Mouse (Mus musculus) CH12.LX (cell line): ENCODE measurements around the gene Clec11a. TPM values are rescaled to one million over a fixed set of nuclear protein-coding genes. Genes with fewer than 3 reads are reported as not detected.

Source experiments
- DNase-seq: peaks from one replicate; pipeline ENCODE4 v3.0.0-alpha.2; 2013; ENCODE audit errors: extremely low read depth
- H3K27ac ChIP-seq: 2 replicates; pipeline ENCODE4 v1.5.1; 2012; ENCODE audit warnings: low read depth, mild to moderate bottlenecking, control low read depth, moderate library complexity; ENCODE audit not compliant: insufficient read depth
- H3K27me3 ChIP-seq: replicated peaks from 2 replicates; pipeline ENCODE3; 2012; ENCODE audit warnings: inconsistent platforms
- H3K36me3 ChIP-seq, 2 experiments: replicated peaks in 1 of 2; 2 replicates each; pipeline versions ENCODE3 to v1.6.1; 2012; ENCODE audit warnings: inconsistent platforms in 1 of 2, low read length in 1 of 2, mild to moderate bottlenecking in 1 of 2, mixed read lengths in 1 of 2, moderate library complexity in 1 of 2; ENCODE audit not compliant: control insufficient read depth in 1 of 2, insufficient read depth in 1 of 2
- H3K4me1 ChIP-seq, 2 experiments: 2 replicates each; pipeline ENCODE4 v1.6.1; 2012; ENCODE audit warnings: inconsistent platforms in 1 of 2, moderate library complexity in 1 of 2; ENCODE audit not compliant: insufficient read depth in 2 of 2, control insufficient read depth in 1 of 2
- H3K4me2 ChIP-seq: 2 replicates; pipeline ENCODE4 v1.6.1; 2012; ENCODE audit warnings: low read depth, mild to moderate bottlenecking, control low read depth; ENCODE audit not compliant: poor library complexity, insufficient read depth, severe bottlenecking
- H3K4me3 ChIP-seq, 3 experiments: fragments of 150-350 bp in 1 of 3; sonication (generic) in 1 of 3; replicated peaks in 1 of 3; 2 replicates each; pipeline versions ENCODE3 to v1.5.1; 2011 to 2012; ENCODE audit warnings: low read depth in 2 of 3, low read length in 2 of 3, mild to moderate bottlenecking in 2 of 3, moderate library complexity in 2 of 3, control low read depth in 1 of 3, improper control_type of control experiment in 1 of 3, inconsistent platforms in 1 of 3, mixed read lengths in 1 of 3; ENCODE audit not compliant: poor library complexity in 1 of 3
- H3K79me2 ChIP-seq: replicated peaks from 2 replicates; pipeline ENCODE4 v1.6.1; 2012; ENCODE audit warnings: mild to moderate bottlenecking, moderate library complexity; ENCODE audit not compliant: control insufficient read depth, poor library complexity, insufficient read depth, severe bottlenecking; ENCODE audit errors: extremely low read depth
- H3K9ac ChIP-seq: 2 replicates; pipeline ENCODE4 v1.6.1; 2012; ENCODE audit warnings: low read depth, mild to moderate bottlenecking, control low read depth, moderate library complexity; ENCODE audit not compliant: insufficient read depth
- H3K9me3 ChIP-seq: replicated peaks from 2 replicates; pipeline ENCODE3; 2012; ENCODE audit warnings: low read length, inconsistent platforms, mixed read lengths
- BHLHE40 ChIP-seq: IDR thresholded peaks from 2 replicates; pipeline ENCODE4 v1.6.1; 2011; ENCODE audit warnings: mild to moderate bottlenecking, low read depth, low read length, improper control_type of control experiment
- CHD1 ChIP-seq: IDR thresholded peaks from 2 replicates; pipeline ENCODE4 v1.6.1; 2012; ENCODE audit warnings: low read depth, low read length, improper control_type of control experiment, inconsistent platforms
- CHD2 ChIP-seq: IDR thresholded peaks from 2 replicates; pipeline ENCODE4 v1.6.1; 2011; ENCODE audit warnings: low read length, improper control_type of control experiment
- CTCF ChIP-seq, 2 experiments: IDR thresholded peaks in 1 of 2; conservative IDR thresholded peaks in 1 of 2; 2 replicates each; pipeline ENCODE4 v1.5.1; 2011 to 2012; ENCODE audit warnings: low read depth in 2 of 2, low read length in 2 of 2, improper control_type of control experiment in 1 of 2, inconsistent platforms in 1 of 2, mild to moderate bottlenecking in 1 of 2, moderate library complexity in 1 of 2
- E2F4 ChIP-seq: IDR thresholded peaks from 2 replicates; pipeline ENCODE4 v1.6.1; 2011; ENCODE audit warnings: low read depth, low read length, improper control_type of control experiment; ENCODE audit not compliant: insufficient replicate concordance
- ELF1 ChIP-seq: IDR thresholded peaks from 2 replicates; pipeline ENCODE4 v1.6.1; 2014; ENCODE audit warnings: low read depth, mild to moderate bottlenecking, inconsistent platforms, low read length, improper control_type of control experiment
- EP300 ChIP-seq: IDR thresholded peaks from 2 replicates; pipeline ENCODE4 v1.6.1; 2011; ENCODE audit warnings: low read length, improper control_type of control experiment
- ETS1 ChIP-seq: conservative IDR thresholded peaks from 2 replicates; pipeline ENCODE4 v1.6.1; 2012; ENCODE audit warnings: low read depth, mild to moderate bottlenecking, inconsistent platforms, low read length, improper control_type of control experiment, moderate library complexity
- GABPA ChIP-seq: IDR thresholded peaks from 2 replicates; pipeline ENCODE4 v1.6.1; 2012; ENCODE audit warnings: low read depth, low read length, improper control_type of control experiment, inconsistent platforms; ENCODE audit not compliant: insufficient replicate concordance
- HCFC1 ChIP-seq: IDR thresholded peaks from 2 replicates; pipeline ENCODE4 v1.6.1; 2012; ENCODE audit warnings: low read depth, mild to moderate bottlenecking, inconsistent platforms, low read length, improper control_type of control experiment
- IRF4 ChIP-seq: IDR thresholded peaks from 2 replicates; pipeline ENCODE4 v1.6.1; 2014; ENCODE audit warnings: low read depth, mild to moderate bottlenecking, inconsistent platforms, low read length, improper control_type of control experiment
- JUN ChIP-seq: IDR thresholded peaks from 2 replicates; pipeline ENCODE4 v1.6.1; 2011; ENCODE audit warnings: low read depth, mild to moderate bottlenecking, low read length, improper control_type of control experiment, moderate library complexity; ENCODE audit not compliant: insufficient read depth
- JUND ChIP-seq: conservative IDR thresholded peaks from 2 replicates; pipeline ENCODE4 v1.6.1; 2011; ENCODE audit warnings: low read depth, low read length, improper control_type of control experiment
- KAT2A ChIP-seq: IDR thresholded peaks from 2 replicates; pipeline ENCODE4 v1.6.1; 2012; ENCODE audit warnings: low read length, improper control_type of control experiment, inconsistent platforms; ENCODE audit not compliant: insufficient replicate concordance
- MAFK ChIP-seq: IDR thresholded peaks from 2 replicates; pipeline ENCODE4 v1.6.1; 2011; ENCODE audit warnings: low read length, improper control_type of control experiment; ENCODE audit not compliant: insufficient replicate concordance
- MAX ChIP-seq: IDR thresholded peaks from 2 replicates; pipeline ENCODE4 v1.6.1; 2011; ENCODE audit warnings: low read length, improper control_type of control experiment
- MAZ ChIP-seq: IDR thresholded peaks from 2 replicates; pipeline ENCODE4 v1.6.1; 2012; ENCODE audit warnings: low read depth, mild to moderate bottlenecking, inconsistent platforms, low read length, improper control_type of control experiment, moderate library complexity
- MEF2A ChIP-seq: IDR thresholded peaks from 2 replicates; pipeline ENCODE4 v1.6.1; 2014; ENCODE audit warnings: low read depth, mild to moderate bottlenecking, inconsistent platforms, low read length, improper control_type of control experiment, borderline replicate concordance
- MXI1 ChIP-seq: IDR thresholded peaks from 2 replicates; pipeline ENCODE4 v1.6.1; 2011; ENCODE audit warnings: mild to moderate bottlenecking, low read depth, low read length, improper control_type of control experiment
- MYC ChIP-seq: IDR thresholded peaks from 2 replicates; pipeline ENCODE4 v1.6.1; 2011; ENCODE audit warnings: low read depth, mild to moderate bottlenecking, improper control_type of control experiment, low read length
- NELFE ChIP-seq: IDR thresholded peaks from 2 replicates; pipeline ENCODE4 v1.6.1; 2011; ENCODE audit warnings: low read depth, low read length, improper control_type of control experiment
- NRF1 ChIP-seq: IDR thresholded peaks from 2 replicates; pipeline ENCODE4 v1.6.1; 2014; ENCODE audit warnings: low read depth, mild to moderate bottlenecking, inconsistent platforms, low read length, improper control_type of control experiment, moderate library complexity
- PAX5 ChIP-seq: IDR thresholded peaks from 2 replicates; pipeline ENCODE4 v1.6.1; 2012; ENCODE audit warnings: low read length, inconsistent platforms, mixed read lengths
- POLR2A ChIP-seq: IDR thresholded peaks from 2 replicates; pipeline ENCODE4 v1.6.1; 2011; ENCODE audit warnings: low read depth, mild to moderate bottlenecking, improper control_type of control experiment, low read length
- POLR2AphosphoS2 ChIP-seq: IDR thresholded peaks from 2 replicates; pipeline ENCODE4 v1.6.1; 2011; ENCODE audit warnings: low read depth, low read length, improper control_type of control experiment
- RAD21 ChIP-seq: IDR thresholded peaks from 2 replicates; pipeline ENCODE4 v1.6.1; 2011; ENCODE audit warnings: low read depth, mild to moderate bottlenecking, low read length, improper control_type of control experiment, moderate library complexity
- RCOR1 ChIP-seq: conservative IDR thresholded peaks from 2 replicates; pipeline ENCODE4 v1.6.1; 2012; ENCODE audit warnings: low read depth, mild to moderate bottlenecking, inconsistent platforms, low read length, improper control_type of control experiment
- SIN3A ChIP-seq: IDR thresholded peaks from 2 replicates; pipeline ENCODE4 v1.6.1; 2012; ENCODE audit warnings: low read length, improper control_type of control experiment, inconsistent platforms
- SMC3 ChIP-seq: IDR thresholded peaks from 2 replicates; pipeline ENCODE4 v1.6.1; 2011; ENCODE audit warnings: low read depth, low read length, improper control_type of control experiment
- TBP ChIP-seq: conservative IDR thresholded peaks from 2 replicates; pipeline ENCODE4 v1.6.1; 2011; ENCODE audit warnings: low read depth, low read length, improper control_type of control experiment
- TCF12 ChIP-seq: IDR thresholded peaks from 2 replicates; pipeline ENCODE4 v1.6.1; 2014; ENCODE audit warnings: low read depth, mild to moderate bottlenecking, inconsistent platforms, low read length, improper control_type of control experiment
- UBTF ChIP-seq: IDR thresholded peaks from 2 replicates; pipeline ENCODE4 v1.6.1; 2012; ENCODE audit warnings: low read depth, mild to moderate bottlenecking, inconsistent platforms, low read length, improper control_type of control experiment, moderate library complexity
- USF1 ChIP-seq: IDR thresholded peaks from 2 replicates; pipeline ENCODE4 v1.6.1; 2014; ENCODE audit warnings: low read depth, mild to moderate bottlenecking, inconsistent platforms, low read length, improper control_type of control experiment
- USF2 ChIP-seq: conservative IDR thresholded peaks from 2 replicates; pipeline ENCODE4 v1.6.1; 2011; ENCODE audit warnings: low read depth, low read length, improper control_type of control experiment
- ZC3H11A ChIP-seq: IDR thresholded peaks from 2 replicates; pipeline ENCODE4 v1.6.1; 2012; ENCODE audit warnings: low read depth, mild to moderate bottlenecking, inconsistent platforms, low read length, improper control_type of control experiment
- ZKSCAN1 ChIP-seq: IDR thresholded peaks from 2 replicates; pipeline ENCODE4 v1.6.1; 2012; ENCODE audit warnings: low read depth, inconsistent platforms, low read length, improper control_type of control experiment, borderline replicate concordance
- ZMIZ1 ChIP-seq: IDR thresholded peaks from 2 replicates; pipeline ENCODE4 v1.6.1; 2012; ENCODE audit warnings: low read depth, mild to moderate bottlenecking, inconsistent platforms, low read length, improper control_type of control experiment
- ZNF384 ChIP-seq: IDR thresholded peaks from 2 replicates; pipeline ENCODE4 v1.6.1; 2012; ENCODE audit warnings: low read depth, low read length, improper control_type of control experiment, inconsistent platforms
- dilution Hi-C: fragments of 300-500 bp; cut with MboI; formaldehyde crosslinking; loops from 2 replicates; pipeline ENCODE4 v1.14.3; 2020; ENCODE audit warnings: low sequenced_read_pairs; ENCODE audit not compliant: extremely low pct_unique_long_range_greater_than_20kb, extremely low pct_ligation_motif_present
- in situ Hi-C: fragments of 300-500 bp; cut with MboI; formaldehyde crosslinking; loops from 3 replicates; pipeline ENCODE4 v1.14.3; 2019; ENCODE audit warnings: low sequenced_read_pairs, low pct_ligation_motif_present, low pct_unique_long_range_greater_than_20kb, mixed read lengths
- polyA plus RNA-seq: library from polyadenylated mRNA; unstranded; fragments of >175 nt; gene quantifications from 2 replicates; pipeline ENCODE4 v1.2.1, GENCODE M21; 2012; ENCODE audit warnings: low read depth; ENCODE audit not compliant: insufficient read length
- total RNA-seq, 2 experiments: library from RNA; depleted of rRNA; stranded (reverse); fragments of 300-350 nt in 1 of 2; fragments of >200 nt in 1 of 2; gene quantifications; 2 replicates each; pipeline ENCODE4 v1.2.3; 2012 to 2014

Gene Clec11a
- total and polyA plus RNA-seq, 3 experiments: 0.46 to 0.89 (median 0.53) TPM

DNA sequence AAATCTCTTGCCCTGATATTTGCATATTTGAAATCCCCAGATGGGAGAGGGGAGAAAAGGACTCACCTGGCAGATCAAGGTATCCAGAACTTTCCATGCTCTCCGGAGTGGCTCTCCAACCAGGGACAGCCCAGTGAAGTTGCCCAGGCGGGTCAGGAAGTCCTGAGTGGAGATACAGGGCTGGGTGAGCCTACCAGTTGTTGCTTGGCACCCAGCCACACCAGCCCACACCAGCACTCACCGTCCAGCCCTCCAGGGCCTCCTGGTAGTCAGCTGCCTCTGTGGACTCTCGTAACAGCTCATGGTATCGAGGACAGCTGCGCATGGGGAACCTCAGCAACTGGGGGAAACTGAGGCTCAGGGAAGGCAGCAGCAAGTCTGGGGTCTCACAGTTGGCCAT, 51.8 kb downstream of the Clec11a start:
- H3K36me3 ChIP-seq: peaks cover 23 to 34% of the 10 kb centered on the region in 2 experiments
- dilution Hi-C loops (no loop called here), in situ Hi-C loops (no loop called here)
- H3K27ac ChIP-seq: no peak overlapping the region
- DNase-seq: peak; percentile 34
- peaks cover 1% of the 10 kb centered on the region for H3K27me3 ChIP-seq
- no peaks in the 10 kb centered on the region for H3K79me2 ChIP-seq
- no peaks in the 10 kb centered on the region for H3K9me3 ChIP-seq
- no peak for TF ChIP-seq MAFK
- no peak for TF ChIP-seq RAD21
- no peak for TF ChIP-seq ZC3H11A
- TF ChIP-seq CHD2: 0 out of 2 replicates have a peak, but pooled peaks have one; percentile 40
- no peak; the same call in 1 of the 2 replicates for TF ChIP-seq NRF1
- TF ChIP-seq MXI1: no peak
- TF ChIP-seq TCF12: 0 out of 2 replicates have a peak, but pooled peaks have one; percentile 41
- no peak for TF ChIP-seq E2F4
- TF ChIP-seq POLR2AphosphoS2: no peak; the same call in 1 of the 2 replicates
- no peak for TF ChIP-seq USF1
- no peak for TF ChIP-seq ZKSCAN1
- no peak for TF ChIP-seq TBP
- TF ChIP-seq SMC3: no peak
- no peak for TF ChIP-seq KAT2A
- TF ChIP-seq JUN: no peak
- no peak for TF ChIP-seq CHD1
- peak; percentile 80 for TF ChIP-seq ZMIZ1
- no peak for TF ChIP-seq CTCF (conservative IDR thresholded peaks at IDR 0.05 in 1 of 2, IDR thresholded peaks at IDR 0.05 in 1 of 2; ENCODE audit: low read depth in 2 of 2, low read length in 2 of 2)
- TF ChIP-seq RCOR1: no peak
- no peak for TF ChIP-seq USF2
- no peak for TF ChIP-seq GABPA
- no peak for TF ChIP-seq HCFC1
- TF ChIP-seq BHLHE40: no peak
- 0 out of 2 replicates have a peak, but pooled peaks have one; percentile 45 for TF ChIP-seq EP300
- TF ChIP-seq PAX5: no peak
- TF ChIP-seq ZNF384: no peak
- TF ChIP-seq UBTF: no peak
- TF ChIP-seq MYC: no peak
- no peak for TF ChIP-seq MEF2A
- no peak for TF ChIP-seq POLR2A
- TF ChIP-seq IRF4: peak; percentile 48
- 0 out of 2 replicates have a peak, but pooled peaks have one; percentile 18 for TF ChIP-seq ETS1
- 0 out of 2 replicates have a peak, but pooled peaks have one; percentile 18 for TF ChIP-seq ELF1
- no peak for TF ChIP-seq JUND
- no peak for TF ChIP-seq SIN3A
- TF ChIP-seq MAZ: no peak
- no peak for TF ChIP-seq MAX
- TF ChIP-seq NELFE: no peak
- no peak overlapping the region for H3K9ac ChIP-seq
- H3K4me3 ChIP-seq: no peak overlapping the region
- H3K4me2 ChIP-seq: 0 out of 2 replicates have a peak overlapping the region, but pooled peaks have one; percentile 22
- peaks cover 12 to 48% of the 10 kb centered on the region in 2 experiments for H3K4me1 ChIP-seq
